Comparison of ENCODE assay signal across 1 mouse cellular context in genomic region chr4:135710392-135710791, GRCm38 (mm10).
TF ChIP-seq lines count a peak whose summit lies in the region.

No protein-coding gene starts in this region.

TF ChIP-seq in MEL, 35 proteins besides CTCF, POLR2A, EP300 and RAD21:
- no peak for TF ChIP-seq MAX (IDR thresholded peaks at IDR 0.05; ENCODE audit: low read length)
- TF ChIP-seq MAZ (IDR thresholded peaks at IDR 0.05; ENCODE audit: low read depth, low read length): no peak
- TF ChIP-seq POLR2AphosphoS5 (IDR thresholded peaks at IDR 0.05; ENCODE audit: borderline replicate concordance, low read depth, low read length): no peak
- peak; percentile 64 for TF ChIP-seq TAL1 (IDR thresholded peaks at IDR 0.05; ENCODE audit: low read length)
- TF ChIP-seq TCF12 (IDR thresholded peaks at IDR 0.05; ENCODE audit: low read depth, low read length): peak; percentile 81
- TF ChIP-seq MYB (IDR thresholded peaks at IDR 0.05; ENCODE audit: low read depth, low read length): no peak
- peak; percentile 82 for TF ChIP-seq GATA1 (IDR thresholded peaks at IDR 0.05; ENCODE audit: low read depth, low read length)
- no peak for TF ChIP-seq ZNF384 (IDR thresholded peaks at IDR 0.05; ENCODE audit: low read depth, low read length)
- TF ChIP-seq ETS1 (IDR thresholded peaks at IDR 0.05; ENCODE audit: low read depth, low read length): peak; percentile 63
